Mouse (Mus musculus): Measurements from ENCODE around the gene Cox6b2.

- TF ChIP-seq GATA1 (IDR thresholded peaks at IDR 0.05; ENCODE audit: borderline replicate concordance, low read length) (no peak), FLI1 (IDR thresholded peaks at IDR 0.05; ENCODE audit: low read length) (no peak)
Observed at GRCm38 (mm10) chr7:4732968-4733392, 19.9 kb downstream of the Cox6b2 start.
